Mouse (Mus musculus) embryo, embryonic 11.5 days (tissue): ENCODE measurements around the gene Cxcl13.

Source experiments
- DNase-seq: peaks from one replicate; pipeline ENCODE4 v3.0.0-alpha.2; 2012; ENCODE audit warnings: low read depth, low spot score

Gene Cxcl13

GRCm38 (mm10) chr5:95983797-95984486, 27.2 kb downstream of the Cxcl13 start:
- DNase-seq: no peak

GRCm38 (mm10) chr5:95991339-95992292, 34.9 kb downstream of the Cxcl13 start:
- no peak for DNase-seq

GRCm38 (mm10) chr5:95997276-95997675, 40.5 kb downstream of the Cxcl13 start:
- DNase-seq: no peak

GRCm38 (mm10) chr5:96003348-96003747, 46.6 kb downstream of the Cxcl13 start:
- no peak for DNase-seq

- no peak for DNase-seq
Measured at GRCm38 (mm10) chr5:96008274-96008842, 51.6 kb downstream of the Cxcl13 start.

GRCm38 (mm10) chr5:96009076-96009475, 52.3 kb downstream of the Cxcl13 start:
- DNase-seq: no peak
